Mouse (Mus musculus) kidney, adult 11 months (tissue): ENCODE measurements around the gene Adgrl1.

Source experiments
- DNase-seq: peaks from one replicate; pipeline ENCODE4 v3.0.0; 2022

Gene Adgrl1

DNA sequence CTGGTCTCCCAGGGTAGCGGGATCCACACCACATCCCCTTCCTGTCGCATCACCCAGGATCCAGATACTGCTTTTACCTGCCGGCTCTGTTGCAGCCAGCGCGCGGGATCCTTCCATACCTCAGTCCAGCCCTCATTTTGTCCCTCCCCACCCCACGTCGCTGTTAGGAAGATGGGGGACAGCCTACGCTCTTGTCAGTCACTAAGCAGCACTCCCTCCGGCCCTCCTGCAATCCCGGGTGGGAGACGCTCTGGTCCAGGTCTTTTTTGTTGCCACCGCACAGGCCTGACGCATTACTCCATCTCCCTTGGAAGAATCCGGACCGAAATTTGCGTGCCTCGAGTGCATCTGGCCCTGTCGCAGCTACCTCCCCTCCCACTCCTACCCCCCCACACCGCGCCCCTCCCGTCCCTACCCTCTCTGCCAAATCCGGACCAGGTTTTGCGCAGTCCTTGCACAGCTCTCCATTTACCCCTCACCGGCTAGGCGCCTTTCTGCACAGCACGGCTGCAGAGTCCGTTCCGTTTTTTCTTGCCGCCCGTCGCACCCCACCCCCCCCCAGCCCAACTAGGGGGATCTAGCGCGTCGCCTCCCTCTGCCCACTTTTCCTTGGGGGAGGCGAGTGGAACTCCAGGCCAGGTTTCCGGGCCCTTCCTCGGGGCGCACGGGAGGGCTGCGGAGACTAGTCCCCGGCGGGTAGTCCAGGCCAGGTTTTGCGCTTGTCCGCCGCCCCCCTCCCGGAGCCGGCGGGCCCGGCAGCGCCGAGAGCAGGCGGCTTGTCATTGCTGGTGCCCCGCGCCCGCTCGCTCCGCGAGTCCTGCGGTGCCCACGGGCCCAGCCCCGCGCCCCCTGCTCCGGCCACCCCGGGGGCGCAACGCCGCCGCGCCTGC lies at the start of gene Adgrl1:
TSS of gene Adgrl1 (plus strand) at position 743 of the 890 bp plus-strand sequence.
- peak; percentile 85 for DNase-seq

GRCm38 (mm10) chr8:83852329-83852728 lies 47.6 kb upstream of the Adgrl1 start:
- no peak for DNase-seq

GRCm38 (mm10) chr8:83853323-83854050 lies 46.4 kb upstream of the Adgrl1 start:
- no peak for DNase-seq

GRCm38 (mm10) chr8:83856486-83857065 lies 43.3 kb upstream of the Adgrl1 start:
- no peak for DNase-seq

GRCm38 (mm10) chr8:83862439-83863268 lies 37.3 kb upstream of the Adgrl1 start:
- no peak for DNase-seq

GRCm38 (mm10) chr8:83874881-83875655 lies 24.8 kb upstream of the Adgrl1 start:
- DNase-seq, result no peak

- no peak for DNase-seq
Observed at GRCm38 (mm10) chr8:83875656-83876040, 24.3 kb upstream of the Adgrl1 start.

GRCm38 (mm10) chr8:83876080-83876837 lies 23.6 kb upstream of the Adgrl1 start:
- DNase-seq, result no peak

DNA sequence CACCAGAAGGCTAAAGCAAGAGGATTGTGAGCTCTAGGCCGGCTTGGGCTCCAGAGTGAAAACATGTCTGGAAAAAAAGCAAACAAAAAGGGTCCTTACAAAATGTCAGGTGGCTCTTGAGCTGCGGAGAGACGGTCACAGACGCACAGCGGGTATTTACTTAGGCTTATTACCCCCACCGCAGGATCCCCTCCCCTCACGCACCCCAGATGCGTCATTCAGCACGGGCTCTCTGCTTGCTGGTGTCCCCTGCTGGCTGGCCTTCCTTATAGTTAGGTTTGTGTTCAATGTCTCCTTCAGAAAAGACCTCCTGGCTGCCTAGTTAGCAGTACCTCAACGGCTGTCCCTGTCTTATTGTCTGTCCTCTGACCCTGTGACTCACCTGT lies 23.1 kb upstream of the Adgrl1 start:
- DNase-seq, result no peak

- DNase-seq, result no peak
Observed at GRCm38 (mm10) chr8:83888409-83888808, 11.5 kb upstream of the Adgrl1 start.

GRCm38 (mm10) chr8:83892061-83892460 lies 7.8 kb upstream of the Adgrl1 start:
- no peak for DNase-seq

- peak; percentile 72 for DNase-seq
Observed at GRCm38 (mm10) chr8:83893915-83894314, 6.0 kb upstream of the Adgrl1 start.

DNA sequence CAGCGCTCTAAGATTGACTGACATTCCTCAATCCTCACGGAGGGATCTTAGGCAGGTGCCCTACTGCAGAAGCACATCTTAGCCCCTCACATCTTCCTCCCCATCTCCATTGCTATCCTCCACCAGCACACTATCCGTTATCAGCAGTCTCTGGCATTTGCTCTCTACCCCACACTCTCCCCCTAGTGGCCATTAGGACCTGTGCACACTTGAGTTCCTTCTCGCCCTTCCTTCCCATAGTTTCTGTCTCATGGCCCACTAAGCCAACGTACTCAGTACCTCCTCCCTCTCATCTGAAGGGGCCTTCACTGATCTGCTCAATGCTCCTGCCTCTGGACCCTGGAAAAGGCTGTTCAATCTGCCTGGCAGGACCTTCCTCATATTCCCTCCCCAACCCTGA lies 4.0 kb upstream of the Adgrl1 start:
- DNase-seq, result peak; percentile 22

DNA sequence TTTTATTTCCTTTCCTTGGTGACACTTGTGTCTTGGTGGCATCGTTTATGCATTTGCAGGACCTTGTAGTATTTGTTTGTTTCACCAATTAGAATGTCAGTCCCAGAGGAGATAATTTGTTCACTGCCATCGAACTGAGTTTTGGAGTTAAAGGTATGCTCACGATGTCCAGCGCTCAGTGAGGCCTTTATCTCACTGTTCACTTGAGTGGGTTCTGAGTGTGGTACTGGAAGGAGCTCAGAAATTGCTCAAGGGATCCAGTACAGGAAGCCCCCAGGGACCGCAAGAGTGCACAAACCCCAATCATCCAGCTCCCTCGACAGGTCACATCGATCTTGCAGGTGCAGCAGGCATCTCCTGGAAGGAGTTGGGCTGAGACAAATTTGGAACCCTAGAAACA lies 3.4 kb upstream of the Adgrl1 start:
- no peak for DNase-seq

DNA sequence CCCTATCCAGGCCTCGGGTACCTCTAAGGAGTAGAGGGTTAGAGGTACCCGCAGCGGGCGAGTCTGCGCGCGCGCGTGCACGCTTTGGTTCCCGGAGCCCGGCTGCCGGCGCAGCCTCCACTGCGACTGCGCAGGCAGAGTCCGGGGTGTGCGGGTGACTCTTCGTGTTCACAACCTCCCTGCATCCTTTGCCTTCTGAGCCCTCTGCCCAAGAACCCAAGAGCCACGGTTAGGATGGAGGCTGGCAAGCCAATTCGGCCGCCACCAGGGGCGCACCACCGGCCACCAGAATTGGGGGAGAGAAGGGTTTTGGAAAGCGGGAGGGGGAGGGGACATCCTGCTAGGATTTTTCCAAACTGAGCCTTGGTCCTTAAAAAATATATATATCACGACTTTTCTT lies 2.7 kb upstream of the Adgrl1 start:
- no peak for DNase-seq

- DNase-seq, result no peak
Observed at GRCm38 (mm10) chr8:83898456-83898855, 1.4 kb upstream of the Adgrl1 start.

DNA sequence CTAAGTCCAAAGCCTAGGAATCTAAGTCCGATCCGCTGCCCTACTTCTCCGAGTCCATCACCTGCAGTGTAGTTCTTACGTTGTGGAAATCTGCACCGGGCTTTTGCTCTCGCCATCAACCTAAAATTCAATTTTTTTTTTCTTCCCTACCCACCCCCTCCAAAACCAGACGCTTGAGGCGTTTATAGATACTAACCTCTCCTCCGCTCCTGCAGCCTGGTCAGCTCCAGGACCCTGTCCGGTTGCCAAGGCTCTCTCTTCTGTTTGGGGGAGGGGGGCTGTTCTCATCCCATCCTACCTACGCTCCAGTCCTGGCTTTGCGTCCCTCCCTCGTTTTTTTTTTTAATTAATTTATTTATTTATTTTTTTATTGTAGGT lies 931 bp upstream of the Adgrl1 start:
- peak; percentile 55 for DNase-seq

DNA sequence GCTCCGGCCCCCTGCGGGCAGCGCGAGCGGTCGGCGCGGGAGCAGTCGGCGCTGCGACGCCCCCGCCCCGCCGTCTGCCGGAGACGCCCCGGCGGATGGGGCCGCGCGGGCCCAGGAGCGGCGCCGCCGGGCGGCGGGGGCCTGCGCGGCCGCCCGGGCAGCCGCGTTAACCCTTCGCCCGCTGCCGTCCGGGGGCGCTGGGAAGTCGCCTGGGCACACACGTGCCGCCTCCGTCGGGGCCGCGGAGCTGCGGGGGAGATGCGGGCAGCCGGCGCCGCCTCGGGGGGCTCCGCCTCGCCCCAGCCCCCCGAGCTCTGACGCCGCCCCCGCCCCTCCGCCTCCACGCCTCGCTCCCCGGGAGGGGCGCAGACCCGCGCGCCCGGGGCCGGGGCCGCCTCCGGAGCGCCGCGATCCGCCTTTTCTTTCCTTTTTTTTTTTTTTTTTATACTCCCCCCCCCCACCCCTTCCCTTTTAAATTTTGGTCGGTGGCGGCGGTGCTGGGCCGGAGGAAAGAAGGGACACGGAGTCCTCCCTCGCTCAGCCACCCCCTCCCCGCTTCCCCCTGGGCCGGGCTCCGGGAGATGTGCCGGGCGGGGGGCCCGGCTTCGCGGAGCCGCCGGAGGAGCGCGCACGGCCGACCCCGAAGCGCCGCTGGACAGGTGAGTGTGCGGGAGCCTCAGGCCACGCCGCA lies 506 bp downstream of the Adgrl1 start:
- no peak for DNase-seq

DNA sequence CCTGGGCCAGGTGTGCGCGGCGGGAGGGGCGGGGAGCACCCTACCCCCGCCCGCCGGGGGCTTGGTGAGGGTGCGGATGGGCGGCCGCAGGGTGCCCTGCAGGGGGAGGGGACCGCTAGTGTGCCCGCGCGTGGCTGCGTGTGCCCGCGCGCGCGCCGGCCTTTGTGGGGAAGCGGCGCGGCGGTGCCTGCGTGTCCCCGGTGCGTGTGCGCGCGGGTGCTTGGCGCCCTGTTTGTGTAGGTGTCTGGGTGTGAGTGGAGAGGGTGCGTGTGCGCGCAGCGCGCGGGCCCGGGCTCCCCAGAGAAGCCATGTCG lies 1.0 kb downstream of the Adgrl1 start:
- DNase-seq, result no peak

- DNase-seq, result no peak
Observed at GRCm38 (mm10) chr8:83901566-83902485, 1.9 kb downstream of the Adgrl1 start.
